Mouse (Mus musculus): ENCODE results near the gene Defb45.

- TF ChIP-seq CTCF (IDR thresholded peaks at IDR 0.05; ENCODE audit: borderline replicate concordance, insufficient read depth, low read length) (no peak), POLR2A (IDR thresholded peaks at IDR 0.05; ENCODE audit: low read depth, low read length) (no peak)
Observed at GRCm38 (mm10) chr2:152628066-152628465, 28.9 kb upstream of the Defb45 start.
